Mouse (Mus musculus): Measurements from ENCODE around the gene Srrm4.
A peak's percentile ranks its signal among the peaks of the same experiment; 100 is the strongest.

GRCm38 (mm10) chr5:116592801-116593430 lies 1.3 kb upstream of the Srrm4 start:
- peak; percentile 56 for TF ChIP-seq CTCF (IDR thresholded peaks at IDR 0.05; ENCODE audit: insufficient read depth, low read depth, low read length)
- TF ChIP-seq POLR2A (IDR thresholded peaks at IDR 0.05; ENCODE audit: insufficient read depth, low read depth, low read length) = no peak
